Mouse (Mus musculus) hindbrain, embryonic 10.5 days (tissue): ENCODE measurements around the gene Cyp39a1. TPM values are rescaled to one million over a fixed set of nuclear protein-coding genes. Genes with fewer than 3 reads are reported as not detected.

Source experiments
- polyA plus RNA-seq: library from polyadenylated mRNA; unstranded; fragments of >200 nt; fragmentation: Nextera tagmentation; extraction: Ambion mirVana; gene quantifications from 2 replicates; pipeline ENCODE4 v1.2.1, GENCODE M21; 2016

The Cyp39a1 gene
- polyA plus RNA-seq, 1 experiment from 2014 or later: 28.2 TPM

Other genes with a start within 250 kb of the Cyp39a1 start
- gene Mep1a, start 164.6 kb upstream of the Cyp39a1 start, polyA plus RNA-seq: not detected in 2 replicates
- gene Ankrd66, start 123.8 kb upstream of the Cyp39a1 start, polyA plus RNA-seq: 0.29 and 1.5 TPM in 2 replicates
- gene Pla2g7, start 99.3 kb upstream of the Cyp39a1 start, polyA plus RNA-seq: 7.0 and 11.2 TPM in 2 replicates
- 0.03 and 0.17 TPM in 2 replicates for gene Tdrd6, start 37.1 kb upstream of the Cyp39a1 start, polyA plus RNA-seq
- 39.0 and 49.7 TPM in 2 replicates for gene Slc25a27, start 211 bp upstream of the Cyp39a1 start, polyA plus RNA-seq
- 8.5 and 23.0 TPM in 2 replicates for gene Rcan2, start 133.9 kb downstream of the Cyp39a1 start, polyA plus RNA-seq